Mouse (Mus musculus) C2C12 (cell line): ENCODE results near the gene Lsm12.

ENCODE experiments used
- CEBPB ChIP-seq: IDR thresholded peaks from one replicate; pipeline ENCODE4 v1.6.1; 2011; ENCODE audit warnings: low read depth, mild to moderate bottlenecking, control low read depth, moderate library complexity
- CTCF ChIP-seq: IDR thresholded peaks from one replicate; pipeline ENCODE4 v1.5.1; 2011; ENCODE audit not compliant: control insufficient read depth, insufficient read depth, insufficient read length
- FOSL1 ChIP-seq: IDR thresholded peaks from one replicate; pipeline ENCODE4 v1.8.0; 2011; ENCODE audit warnings: mild to moderate bottlenecking, low read length; ENCODE audit not compliant: poor library complexity, insufficient read depth, severe bottlenecking
- MAX ChIP-seq: IDR thresholded peaks from one replicate; pipeline ENCODE4 v1.6.1; 2011; ENCODE audit warnings: mild to moderate bottlenecking, control low read depth
- MYOD1 ChIP-seq: IDR thresholded peaks from one replicate; pipeline ENCODE4 v1.6.1; 2011; ENCODE audit warnings: low read depth; ENCODE audit not compliant: control insufficient read depth, insufficient read length
- USF1 ChIP-seq: IDR thresholded peaks from one replicate; pipeline ENCODE4 v1.6.1; 2011; ENCODE audit warnings: low read depth, mild to moderate bottlenecking, control low read depth, moderate library complexity

- TF ChIP-seq CTCF (no peak), USF1 (no peak), MAX (no peak), FOSL1 (no peak), MYOD1 (no peak), CEBPB (no peak)
Measured at GRCm38 (mm10) chr11:102217876-102218430, 32.9 kb upstream of the Lsm12 start.
